Mouse (Mus musculus) ovary, postnatal 36 days (tissue): ENCODE results near the gene Tbc1d30.
"Not testable (repeated sequence)": the region's sequence is repeated elsewhere in the genome, so short reads cannot be mapped to it uniquely, and the experiment has no call there.

Experiments
- DNase-seq: peaks from one replicate; pipeline ENCODE4 v3.0.0; 2022; ENCODE audit warnings: low spot score, mixed read lengths

Tbc1d30 gene

GRCm38 (mm10) chr10:121365781-121366272 is 14.7 kb upstream of the Tbc1d30 start:
- no peak for DNase-seq

GRCm38 (mm10) chr10:121364801-121365564 is 13.9 kb upstream of the Tbc1d30 start, which contains the start of gene Gns:
Gene Gns, plus strand, starts transcription at chr10:121365090.
- DNase-seq: peak; percentile 88

- DNase-seq: no peak
Measured at GRCm38 (mm10) chr10:121364306-121364705, 13.2 kb upstream of the Tbc1d30 start.

GRCm38 (mm10) chr10:121363201-121363600 is 12.1 kb upstream of the Tbc1d30 start:
- DNase-seq: no peak

- DNase-seq: no peak
Measured at GRCm38 (mm10) chr10:121360358-121360757, 9.3 kb upstream of the Tbc1d30 start.

- DNase-seq: no peak
Measured at GRCm38 (mm10) chr10:121351692-121352290, 713 bp upstream of the Tbc1d30 start.

GRCm38 (mm10) chr10:121350357-121351065 is 567 bp downstream of the Tbc1d30 start:
- peak; percentile 11 for DNase-seq

- DNase-seq: no peak
Measured at GRCm38 (mm10) chr10:121349244-121349643, 1.8 kb downstream of the Tbc1d30 start.

GRCm38 (mm10) chr10:121343867-121344266 is 7.2 kb downstream of the Tbc1d30 start:
- DNase-seq: no peak

GRCm38 (mm10) chr10:121342260-121342659 is 8.8 kb downstream of the Tbc1d30 start:
- no peak for DNase-seq

- no peak for DNase-seq
Measured at GRCm38 (mm10) chr10:121340754-121341593, 10.1 kb downstream of the Tbc1d30 start.

- not testable (repeated sequence) for DNase-seq
Measured at GRCm38 (mm10) chr10:121336536-121336935, 14.5 kb downstream of the Tbc1d30 start.

GRCm38 (mm10) chr10:121334576-121334975 is 16.5 kb downstream of the Tbc1d30 start:
- peak; percentile 35 for DNase-seq

- DNase-seq: peak; percentile 62
Measured at GRCm38 (mm10) chr10:121330940-121331339, 20.1 kb downstream of the Tbc1d30 start.

GRCm38 (mm10) chr10:121329586-121329985 is 21.5 kb downstream of the Tbc1d30 start:
- no peak for DNase-seq

GRCm38 (mm10) chr10:121326167-121326566 is 24.9 kb downstream of the Tbc1d30 start:
- DNase-seq: no peak

- no peak for DNase-seq
Measured at GRCm38 (mm10) chr10:121323493-121323892, 27.6 kb downstream of the Tbc1d30 start.

GRCm38 (mm10) chr10:121318397-121318950 is 32.6 kb downstream of the Tbc1d30 start:
- no peak for DNase-seq

GRCm38 (mm10) chr10:121316361-121316760 is 34.7 kb downstream of the Tbc1d30 start:
- DNase-seq: no peak

GRCm38 (mm10) chr10:121315321-121316283 is 35.5 kb downstream of the Tbc1d30 start:
- DNase-seq: no peak
